Mouse (Mus musculus) limb, embryonic 14.5 days (tissue): ENCODE data around the gene Ush1c. TPM values are rescaled to one million over a fixed set of nuclear protein-coding genes. Genes with fewer than 3 reads are reported as not detected.

Experiments used
- ATAC-seq: fragments of 200-750 bp; cut with Nextera tagmentation; 2 replicates; pipeline ENCODE4 v1.8.0; 2017; ENCODE audit warnings: low read depth, moderate number of reproducible peaks, moderate TSS enrichment; ENCODE audit not compliant: low FRiP score
- DNase-seq: peaks from one replicate; pipeline ENCODE4 v3.0.0-alpha.2; 2015; ENCODE audit warnings: low spot score
- H3K27ac ChIP-seq: fragments of 300-500 bp; sonication (generic); replicated peaks from 2 replicates; pipeline ENCODE4 v1.5.1; 2014; ENCODE audit warnings: low read depth, mild to moderate bottlenecking, low read length, moderate library complexity, mixed read lengths
- H3K27me3 ChIP-seq: fragments of 300-500 bp; sonication (generic); 2 replicates; pipeline ENCODE4 v1.6.1; 2014; ENCODE audit warnings: low read length, mixed read lengths; ENCODE audit not compliant: control insufficient read depth, insufficient read depth
- H3K36me3 ChIP-seq: fragments of 300-500 bp; sonication (generic); 2 replicates; pipeline ENCODE4 v1.6.1; 2014; ENCODE audit warnings: mild to moderate bottlenecking, low read length, moderate library complexity, mixed read lengths; ENCODE audit not compliant: control insufficient read depth, insufficient read depth
- H3K4me1 ChIP-seq: fragments of 300-500 bp; sonication (generic); 2 replicates; pipeline ENCODE4 v1.6.1; 2014; ENCODE audit warnings: antibody characterized with exemption, low read length, mixed read lengths; ENCODE audit not compliant: control insufficient read depth, insufficient read depth
- H3K4me2 ChIP-seq: fragments of 300-500 bp; sonication (generic); replicated peaks from 2 replicates; pipeline ENCODE4 v1.6.1; 2014; ENCODE audit warnings: low read depth, mild to moderate bottlenecking, low read length, moderate library complexity; ENCODE audit not compliant: severe bottlenecking
- H3K4me3 ChIP-seq: fragments of 300-500 bp; sonication (generic); replicated peaks from 2 replicates; pipeline ENCODE4 v1.5.1; 2014; ENCODE audit warnings: low read length
- H3K9ac ChIP-seq: fragments of 300-500 bp; sonication (generic); 2 replicates; pipeline ENCODE4 v1.6.1; 2014; ENCODE audit warnings: mild to moderate bottlenecking, low read depth, low read length, moderate library complexity; ENCODE audit not compliant: severe bottlenecking
- H3K9me3 ChIP-seq: fragments of 300-500 bp; sonication (generic); 2 replicates; pipeline ENCODE4 v1.6.1; 2016; ENCODE audit warnings: low read length; ENCODE audit not compliant: control insufficient read depth
- POLR2A ChIP-seq: fragments of 200-500 bp; IDR thresholded peaks from 2 replicates; pipeline ENCODE4 v1.8.0; 2012; ENCODE audit warnings: inconsistent platforms, mild to moderate bottlenecking, moderate library complexity, borderline replicate concordance; ENCODE audit not compliant: insufficient read depth, insufficient read length; ENCODE audit errors: extremely low read depth
- WGBS: fragments of 180-500 bp; shearing (Covaris S2); extraction: QIAGEN DNeasy Blood & Tissue Kit; methylation state at CpG from one replicate; pipeline ENCODE4 v1.1.7; 2014; 5-methylcytosine and 5-hydroxymethylcytosine counted together
- polyA plus RNA-seq, 2 experiments: library from polyadenylated mRNA; depleted of rRNA in 1 of 2; stranded (reverse) in 1 of 2; unstranded in 1 of 2; fragments of >200 nt; fragmentation: Nextera tagmentation in 1 of 2; extraction: Ambion mirVana in 1 of 2; gene quantifications; 2 replicates each; pipeline versions ENCODE4 v1.2.1 to v1.2.3; 2012 to 2014

Ush1c gene
- polyA plus RNA-seq (2012; rRNA removed) (0.18 and 0.19 TPM in 2 replicates), polyA plus RNA-seq (2014; fragmentation: Nextera tagmentation; extraction: Ambion mirVana) (0.12 and 0.18 TPM in 2 replicates)

DNA sequence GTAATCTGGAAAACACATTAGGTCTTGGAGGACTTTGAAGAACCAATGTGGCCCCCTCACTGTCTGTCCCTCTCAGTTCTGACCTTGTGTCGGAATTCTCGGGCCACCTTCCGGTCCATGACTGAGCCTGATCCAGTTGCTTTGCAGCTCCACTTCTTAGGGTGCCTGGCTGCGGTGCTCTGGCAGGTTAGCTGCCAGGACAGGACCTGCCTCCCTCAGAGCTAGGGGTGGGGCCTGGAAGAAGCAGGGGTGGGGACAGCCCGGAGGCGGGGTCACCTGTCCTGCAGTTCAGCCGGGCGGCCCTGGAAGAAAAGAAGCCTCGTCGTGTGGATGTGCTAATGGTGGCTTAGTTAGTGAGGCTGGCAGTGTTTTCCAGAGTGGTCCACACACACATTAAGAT is at the start of gene Ush1c:
Ush1c (minus strand) TSS at position 158 of the 400 bp plus-strand sequence.
- Histone ChIP-seq H3K27me3 (no peaks in the 10 kb centered on the region), H3K27ac (no peak within 1 kb of the TSS), H3K36me3 (no peaks in the 10 kb centered on the region), H3K4me1 (peaks cover 4% of the 10 kb centered on the region; the same call in 1 of the 2 replicates), H3K4me2 (no peak within 1 kb of the TSS), H3K9me3 (no peaks in the 10 kb centered on the region), H3K4me3 (no peak within 1 kb of the TSS), H3K9ac (0 out of 2 replicates have a peak within 1 kb of the TSS, but pooled peaks have one; percentile 12)
- no peak for DNase-seq
- 23% methylated on average over 10 of the region's 10 CpGs for whole genome bisulfite sequencing
- ATAC-seq, result no peak
- TF ChIP-seq POLR2A, result no peak

DNA sequence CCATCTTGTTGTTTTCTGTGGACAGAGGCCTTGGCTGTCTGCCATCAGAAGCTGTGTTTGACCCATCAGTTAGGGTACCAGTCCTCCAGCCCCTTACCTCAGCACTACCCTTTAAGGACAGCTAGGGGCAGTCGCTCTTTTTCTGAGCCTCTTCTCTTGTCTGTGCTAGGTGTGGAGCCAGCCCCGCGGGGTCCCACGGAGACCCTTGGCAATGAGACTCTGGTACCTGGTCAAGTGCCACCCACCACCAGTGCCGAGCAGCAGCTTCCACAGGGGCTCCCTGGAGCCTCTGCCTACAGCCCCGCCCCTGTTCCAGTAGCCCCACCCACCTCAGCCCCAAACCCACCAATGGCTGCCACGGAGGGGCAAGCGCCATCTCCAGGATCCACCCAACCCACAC is 48.7 kb upstream of the Ush1c start:
- ATAC-seq, result no peak
- H3K9me3 ChIP-seq, result no peaks in the 10 kb centered on the region
- no peak for TF ChIP-seq POLR2A
- no peak overlapping the region for H3K9ac ChIP-seq
- no peak for DNase-seq
- no peak overlapping the region for H3K27ac ChIP-seq
- no peaks in the 10 kb centered on the region for H3K36me3 ChIP-seq
- no peaks in the 10 kb centered on the region for H3K4me1 ChIP-seq
- H3K27me3 ChIP-seq, result no peaks in the 10 kb centered on the region
- WGBS, result 29% methylated on average over 8 of the region's 8 CpGs
- H3K4me2 ChIP-seq, result no peak overlapping the region
- no peak overlapping the region for H3K4me3 ChIP-seq

DNA sequence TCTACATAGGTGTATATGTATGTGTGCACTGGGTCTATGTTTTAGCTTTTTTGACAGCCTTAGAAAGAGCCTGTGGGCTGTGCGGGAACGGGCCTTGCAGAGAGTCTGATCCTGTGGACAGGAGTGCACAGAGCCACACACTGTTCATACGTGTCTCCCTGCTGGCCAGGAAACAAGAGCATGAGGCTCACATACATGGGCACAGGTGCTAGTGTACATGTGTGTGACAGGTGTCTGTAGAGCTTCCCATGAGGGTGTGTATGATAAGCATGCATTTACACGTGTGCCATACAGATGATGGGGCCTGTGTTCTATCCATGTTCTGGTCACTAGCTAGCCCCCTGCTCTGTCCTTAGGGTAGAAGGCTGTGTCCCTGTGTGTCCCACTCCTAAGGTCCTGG is 48.1 kb upstream of the Ush1c start:
- no peak overlapping the region for H3K9ac ChIP-seq
- 84% methylated on average over 4 of the region's 4 CpGs for WGBS
- no peak for TF ChIP-seq POLR2A
- DNase-seq (no peak), ATAC-seq (no peak)
- no peak overlapping the region for H3K4me2 ChIP-seq
- H3K4me3 ChIP-seq, result no peak overlapping the region
- no peaks in the 10 kb centered on the region for H3K36me3 ChIP-seq
- H3K4me1 ChIP-seq, result no peaks in the 10 kb centered on the region
- no peak overlapping the region for H3K27ac ChIP-seq
- H3K9me3 ChIP-seq, result no peaks in the 10 kb centered on the region
- H3K27me3 ChIP-seq, result no peaks in the 10 kb centered on the region

DNA sequence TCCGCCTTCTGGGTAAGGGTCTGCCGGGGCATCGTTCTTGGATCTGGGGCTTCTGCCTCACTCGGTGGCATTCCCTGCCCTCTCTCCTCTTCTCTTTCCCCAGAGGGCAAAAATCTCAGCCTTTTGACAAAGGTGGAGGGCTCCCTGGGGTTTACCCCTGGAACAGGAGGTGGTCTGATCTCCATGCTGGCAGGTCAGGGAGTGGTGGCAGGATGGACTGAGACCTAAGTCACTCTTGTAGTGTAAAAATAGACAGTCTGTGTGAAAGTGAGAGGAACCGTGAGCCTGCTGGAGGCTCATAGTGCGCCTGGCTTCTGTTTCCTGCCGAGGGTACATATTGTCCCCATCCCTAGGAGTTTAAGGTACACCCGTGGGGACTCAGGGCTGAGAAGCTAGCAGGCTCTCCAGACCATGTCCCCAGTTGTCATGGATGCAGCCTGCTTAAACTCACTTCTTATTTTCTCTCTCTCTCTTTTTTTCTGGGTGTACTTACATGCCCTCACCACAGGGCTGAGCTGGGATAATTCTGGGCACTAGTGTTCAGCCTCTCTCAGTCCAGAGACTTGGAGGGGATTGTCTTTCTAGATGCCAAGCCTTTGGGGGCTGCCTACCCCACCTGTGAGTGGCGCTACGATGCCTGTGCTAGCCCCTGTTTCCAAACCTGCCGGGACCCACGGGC is 47.0 kb upstream of the Ush1c start:
- no peaks in the 10 kb centered on the region for H3K4me1 ChIP-seq
- no peaks in the 10 kb centered on the region for H3K27me3 ChIP-seq
- WGBS, result 81% methylated on average over 12 of the region's 12 CpGs
- no peaks in the 10 kb centered on the region for H3K36me3 ChIP-seq
- ATAC-seq, result no peak
- H3K27ac ChIP-seq, result no peak overlapping the region
- no peaks in the 10 kb centered on the region for H3K9me3 ChIP-seq
- no peak for DNase-seq
- TF ChIP-seq POLR2A, result no peak
- no peak overlapping the region for H3K9ac ChIP-seq
- H3K4me2 ChIP-seq, result no peak overlapping the region
- no peak overlapping the region for H3K4me3 ChIP-seq

DNA sequence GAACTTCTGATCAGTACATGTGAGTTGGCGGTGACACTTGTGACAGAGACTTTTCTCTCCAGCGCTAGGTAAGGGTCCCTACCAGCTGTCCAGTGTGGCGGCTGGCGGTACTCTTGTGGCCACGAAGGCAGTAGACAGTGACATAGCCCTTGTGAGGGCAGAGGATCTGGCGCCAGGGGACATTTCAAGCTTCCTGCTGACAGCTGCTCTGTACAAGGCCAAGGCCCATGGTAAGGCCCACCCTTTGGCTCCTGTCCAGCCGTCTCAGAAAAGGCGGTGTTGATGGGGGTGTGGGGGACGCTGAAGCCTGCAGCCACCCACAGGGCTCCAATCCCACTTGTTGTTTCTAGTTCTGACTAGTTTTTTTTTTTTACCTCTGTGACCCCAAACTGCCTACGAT is 45.4 kb upstream of the Ush1c start:
- Histone ChIP-seq H3K4me1 (no peaks in the 10 kb centered on the region), H3K36me3 (no peaks in the 10 kb centered on the region), H3K4me2 (no peak overlapping the region), H3K9me3 (no peaks in the 10 kb centered on the region), H3K27me3 (no peaks in the 10 kb centered on the region), H3K27ac (no peak overlapping the region), H3K9ac (no peak overlapping the region), H3K4me3 (no peak overlapping the region)
- 74% methylated on average over 10 of the region's 10 CpGs for WGBS
- DNase-seq (peak; percentile 60), ATAC-seq (peak; percentile 42)
- TF ChIP-seq POLR2A, result no peak
